Mouse (Mus musculus): Measurements from ENCODE around the gene Dclre1c.

- TF ChIP-seq CTCF (conservative IDR thresholded peaks at IDR 0.05; ENCODE audit: insufficient read depth, insufficient read length, low read depth, low read length) (no peak), POLR2A (IDR thresholded peaks at IDR 0.05; ENCODE audit: low read depth, low read length) (no peak)
Measured at GRCm38 (mm10) chr2:3420157-3420556, 3.8 kb upstream of the Dclre1c start.
